Mouse (Mus musculus) small intestine, adult 2 months (tissue): ENCODE results near the gene Rhbdl1.

Experiments
- CTCF ChIP-seq: fragments of 200-500 bp; IDR thresholded peaks from 2 replicates; pipeline ENCODE4 v1.5.1; 2012; ENCODE audit warnings: low read depth, mild to moderate bottlenecking, control low read depth, inconsistent platforms, low read length, moderate library complexity, mixed read lengths; ENCODE audit not compliant: insufficient replicate concordance, insufficient read length; ENCODE audit errors: extremely low read depth
- POLR2A ChIP-seq: fragments of 200-500 bp; IDR thresholded peaks from 2 replicates; pipeline ENCODE4 v1.6.1; 2012; ENCODE audit warnings: low read depth, mild to moderate bottlenecking, control low read depth, inconsistent platforms, low read length, moderate library complexity

- no peak for TF ChIP-seq POLR2A
- TF ChIP-seq CTCF, result no peak
Observed at GRCm38 (mm10) chr17:25830806-25831431, 6.2 kb downstream of the Rhbdl1 start.
